Mouse (Mus musculus) embryonic facial prominence, embryonic 10.5 days (tissue): ENCODE data around the gene Asic2. TPM values are rescaled to one million over a fixed set of nuclear protein-coding genes. Genes with fewer than 3 reads are reported as not detected.
A peak's percentile ranks its signal among the peaks of the same experiment; 100 is the strongest.

Experiments used
- DNase-seq: peaks from one replicate; pipeline ENCODE4 v3.0.0-alpha.2; 2017; ENCODE audit warnings: low spot score
- H3K27ac ChIP-seq: fragments of 300-500 bp; sonication (generic); replicated peaks from 2 replicates; pipeline ENCODE4 v1.5.1; 2016; ENCODE audit warnings: mild to moderate bottlenecking
- H3K27me3 ChIP-seq: fragments of 300-500 bp; sonication (generic); replicated peaks from 2 replicates; pipeline ENCODE4 v1.6.1; 2016; ENCODE audit warnings: low read depth, mild to moderate bottlenecking; ENCODE audit not compliant: poor library complexity, severe bottlenecking
- H3K36me3 ChIP-seq: fragments of 300-500 bp; sonication (generic); replicated peaks from 2 replicates; pipeline ENCODE4 v1.6.1; 2016; ENCODE audit warnings: mild to moderate bottlenecking, moderate library complexity
- H3K4me1 ChIP-seq: fragments of 300-500 bp; sonication (generic); 2 replicates; pipeline ENCODE4 v1.6.1; 2016
- H3K4me3 ChIP-seq: fragments of 300-500 bp; sonication (generic); 2 replicates; pipeline ENCODE4 v1.5.1; 2016; ENCODE audit warnings: mild to moderate bottlenecking, moderate library complexity
- H3K9me3 ChIP-seq: fragments of 300-500 bp; sonication (generic); 2 replicates; pipeline ENCODE4 v1.6.1; 2016; ENCODE audit warnings: mild to moderate bottlenecking
- WGBS: fragments of 180-500 bp; shearing (Covaris S2); methylation state at CpG from one replicate; pipeline ENCODE4 v1.1.7; 2016; 5-methylcytosine and 5-hydroxymethylcytosine counted together
- polyA plus RNA-seq: library from polyadenylated mRNA; unstranded; fragments of >200 nt; fragmentation: Nextera tagmentation; extraction: Ambion mirVana; gene quantifications from 2 replicates; pipeline ENCODE4 v1.2.1, GENCODE M21; 2016

The Asic2 gene
- polyA plus RNA-seq, 1 experiment from 2014 or later = 0.66 TPM

GRCm38 (mm10) chr11:81508385-81509233 is 459.6 kb downstream of the Asic2 start:
- no peaks in the 10 kb centered on the region for H3K9me3 ChIP-seq
- no peak overlapping the region for H3K4me3 ChIP-seq
- DNase-seq = no peak
- no peak overlapping the region; the same call in 1 of the 2 replicates for H3K27ac ChIP-seq
- H3K36me3 ChIP-seq = no peaks in the 10 kb centered on the region
- no peaks in the 10 kb centered on the region for H3K27me3 ChIP-seq
- peaks cover 27% of the 10 kb centered on the region for H3K4me1 ChIP-seq
- 67% methylated on average over 8 of the region's 8 CpGs for WGBS

GRCm38 (mm10) chr11:81504791-81505430 is 463.3 kb downstream of the Asic2 start:
- Histone ChIP-seq H3K27ac (0 out of 2 replicates have a peak overlapping the region, but pooled peaks have one; percentile 19), H3K27me3 (no peaks in the 10 kb centered on the region; the same call in 1 of the 2 replicates), H3K4me1 (peaks cover 46% of the 10 kb centered on the region), H3K9me3 (no peaks in the 10 kb centered on the region), H3K36me3 (no peaks in the 10 kb centered on the region), H3K4me3 (no peak overlapping the region)
- WGBS = 82% methylated on average over 8 of the region's 8 CpGs
- DNase-seq = no peak

GRCm38 (mm10) chr11:81501473-81502246 is 466.6 kb downstream of the Asic2 start:
- no peak overlapping the region for H3K4me3 ChIP-seq
- H3K27me3 ChIP-seq = no peaks in the 10 kb centered on the region; the same call in 1 of the 2 replicates
- H3K4me1 ChIP-seq = peaks cover 54% of the 10 kb centered on the region
- no peak overlapping the region for H3K27ac ChIP-seq
- DNase-seq = no peak
- WGBS = 52% methylated on average over 14 of the region's 14 CpGs
- H3K36me3 ChIP-seq = no peaks in the 10 kb centered on the region
- no peaks in the 10 kb centered on the region for H3K9me3 ChIP-seq

GRCm38 (mm10) chr11:81498990-81499389 is 469.3 kb downstream of the Asic2 start:
- 71% methylated on average over 1 of the region's 1 CpGs for WGBS
- DNase-seq = no peak
- H3K9me3 ChIP-seq = no peaks in the 10 kb centered on the region
- H3K27me3 ChIP-seq = peaks cover 4% of the 10 kb centered on the region; the same call in 1 of the 2 replicates
- no peak overlapping the region for H3K27ac ChIP-seq
- peaks cover 46% of the 10 kb centered on the region for H3K4me1 ChIP-seq
- no peak overlapping the region for H3K4me3 ChIP-seq
- H3K36me3 ChIP-seq = no peaks in the 10 kb centered on the region

- no peak for DNase-seq
- H3K27ac ChIP-seq = no peak overlapping the region
Observed at GRCm38 (mm10) chr11:81497652-81498391, 470.4 kb downstream of the Asic2 start.

GRCm38 (mm10) chr11:81496446-81496845 is 471.8 kb downstream of the Asic2 start:
- Histone ChIP-seq H3K27me3 (peaks cover 4% of the 10 kb centered on the region; the same call in 1 of the 2 replicates), H3K36me3 (no peaks in the 10 kb centered on the region), H3K4me1 (peaks cover 26% of the 10 kb centered on the region), H3K4me3 (no peak overlapping the region), H3K27ac (no peak overlapping the region), H3K9me3 (no peaks in the 10 kb centered on the region)
- 53% methylated on average over 1 of the region's 1 CpGs for WGBS
- no peak for DNase-seq

More at GRCm38 (mm10) chr11:81497652-81498391, 470.4 kb downstream of the Asic2 start:
- H3K9me3 ChIP-seq = no peaks in the 10 kb centered on the region
- no peak overlapping the region for H3K4me3 ChIP-seq
- peaks cover 35% of the 10 kb centered on the region for H3K4me1 ChIP-seq
- peaks cover 4% of the 10 kb centered on the region; the same call in 1 of the 2 replicates for H3K27me3 ChIP-seq
- 69% methylated on average over 9 of the region's 9 CpGs for WGBS
- no peaks in the 10 kb centered on the region for H3K36me3 ChIP-seq

GRCm38 (mm10) chr11:81492351-81492750 is 475.9 kb downstream of the Asic2 start:
- Histone ChIP-seq H3K27me3 (0 out of 2 replicates have a peak, but pooled peaks cover 4% of the 10 kb centered on the region), H3K36me3 (no peaks in the 10 kb centered on the region), H3K27ac (no peak overlapping the region), H3K9me3 (no peaks in the 10 kb centered on the region), H3K4me1 (peaks cover 10% of the 10 kb centered on the region), H3K4me3 (no peak overlapping the region)
- DNase-seq = no peak
- 83% methylated on average over 5 of the region's 5 CpGs for WGBS

- Histone ChIP-seq H3K27me3 (no peaks in the 10 kb centered on the region), H3K36me3 (no peaks in the 10 kb centered on the region), H3K9me3 (no peaks in the 10 kb centered on the region), H3K4me1 (no peaks in the 10 kb centered on the region), H3K27ac (no peak overlapping the region), H3K4me3 (no peak overlapping the region)
- 83% methylated on average over 1 of the region's 1 CpGs for WGBS
- DNase-seq = no peak
Observed at GRCm38 (mm10) chr11:81489144-81489735, 479.0 kb downstream of the Asic2 start.

- WGBS = 82% methylated on average over 5 of the region's 5 CpGs
- H3K9me3 ChIP-seq = no peaks in the 10 kb centered on the region
- H3K4me3 ChIP-seq = no peak overlapping the region
- no peaks in the 10 kb centered on the region for H3K27me3 ChIP-seq
- H3K27ac ChIP-seq = no peak overlapping the region
- H3K36me3 ChIP-seq = no peaks in the 10 kb centered on the region
- DNase-seq = no peak
- no peaks in the 10 kb centered on the region for H3K4me1 ChIP-seq
Observed at GRCm38 (mm10) chr11:81488681-81489080, 479.6 kb downstream of the Asic2 start.

GRCm38 (mm10) chr11:81486265-81486940 is 481.9 kb downstream of the Asic2 start:
- WGBS = 13% methylated on average over 6 of the region's 6 CpGs

GRCm38 (mm10) chr11:81481198-81481597 is 487.1 kb downstream of the Asic2 start:
- Histone ChIP-seq H3K27me3 (no peaks in the 10 kb centered on the region), H3K27ac (no peak overlapping the region), H3K4me3 (no peak overlapping the region), H3K4me1 (no peaks in the 10 kb centered on the region), H3K9me3 (no peaks in the 10 kb centered on the region), H3K36me3 (no peaks in the 10 kb centered on the region)
- 62% methylated on average over 3 of the region's 3 CpGs for WGBS
- DNase-seq = no peak

More at GRCm38 (mm10) chr11:81486265-81486940, 481.9 kb downstream of the Asic2 start:
- Histone ChIP-seq H3K27ac (no peak overlapping the region), H3K36me3 (no peaks in the 10 kb centered on the region), H3K27me3 (no peaks in the 10 kb centered on the region), H3K4me3 (no peak overlapping the region), H3K4me1 (no peaks in the 10 kb centered on the region), H3K9me3 (no peaks in the 10 kb centered on the region)
- peak; percentile 45 for DNase-seq
